Mouse (Mus musculus): ENCODE data around the gene Arf3. TPM values are rescaled to one million over a fixed set of nuclear protein-coding genes. Genes with fewer than 3 reads are reported as not detected.
A peak's percentile ranks its signal among the peaks of the same experiment; 100 is the strongest.

Arf3 gene
- total RNA-seq, 2 experiments from 2014 or later, result 636 TPM

GRCm38 (mm10) chr15:98791221-98791620 is 28.2 kb upstream of the Arf3 start:
- no peak for DNase-seq (ENCODE audit: low spot score in 2 of 2)

GRCm38 (mm10) chr15:98790761-98791160 is 27.7 kb upstream of the Arf3 start:
- no peak for DNase-seq (ENCODE audit: low spot score in 2 of 2)

- peak in 1 of 2 experiments; percentile 45 for DNase-seq (ENCODE audit: low spot score in 2 of 2)
Observed at GRCm38 (mm10) chr15:98789661-98790535, 26.9 kb upstream of the Arf3 start, which contains the start of gene Wnt1. TSS of gene Wnt1 (plus strand) at chr15:98789857.

GRCm38 (mm10) chr15:98788972-98789660 is 26.1 kb upstream of the Arf3 start:
- no peak for DNase-seq (ENCODE audit: low spot score in 2 of 2)

- peak in 1 of 2 experiments; percentile 54 for DNase-seq (ENCODE audit: low spot score in 2 of 2)
Observed at GRCm38 (mm10) chr15:98787930-98788329, 24.9 kb upstream of the Arf3 start.

- DNase-seq (ENCODE audit: low spot score in 2 of 2), result no peak
Observed at GRCm38 (mm10) chr15:98785744-98786143, 22.7 kb upstream of the Arf3 start.

- no peak for DNase-seq (ENCODE audit: low spot score in 2 of 2)
Observed at GRCm38 (mm10) chr15:98781166-98781565, 18.2 kb upstream of the Arf3 start.

- DNase-seq (ENCODE audit: low spot score in 2 of 2), result no peak
Observed at GRCm38 (mm10) chr15:98780573-98780972, 17.6 kb upstream of the Arf3 start.

- no peak for DNase-seq (ENCODE audit: low spot score in 2 of 2)
Observed at GRCm38 (mm10) chr15:98780075-98780474, 17.1 kb upstream of the Arf3 start.

GRCm38 (mm10) chr15:98778806-98779205 is 15.8 kb upstream of the Arf3 start:
- no peak for DNase-seq (ENCODE audit: low spot score in 2 of 2)

- DNase-seq (ENCODE audit: low spot score in 2 of 2), result no peak
Observed at GRCm38 (mm10) chr15:98778191-98778770, 15.3 kb upstream of the Arf3 start.

GRCm38 (mm10) chr15:98777762-98778161 is 14.7 kb upstream of the Arf3 start, which contains the start of gene Wnt10b:
TSS of gene Wnt10b (minus strand) at chr15:98778150.
- no peak for DNase-seq (ENCODE audit: low spot score in 2 of 2)

GRCm38 (mm10) chr15:98777005-98777616 is 14.1 kb upstream of the Arf3 start:
- no peak for DNase-seq (ENCODE audit: low spot score in 2 of 2)

GRCm38 (mm10) chr15:98776280-98777004 is 13.4 kb upstream of the Arf3 start:
- DNase-seq (ENCODE audit: low spot score in 2 of 2), result no peak

GRCm38 (mm10) chr15:98775533-98775932 is 12.5 kb upstream of the Arf3 start:
- no peak for DNase-seq (ENCODE audit: low spot score in 2 of 2)

GRCm38 (mm10) chr15:98774096-98774495 is 11.1 kb upstream of the Arf3 start:
- DNase-seq (ENCODE audit: low spot score in 2 of 2), result no peak

- DNase-seq (ENCODE audit: low spot score in 2 of 2), result no peak
Observed at GRCm38 (mm10) chr15:98772511-98773211, 9.6 kb upstream of the Arf3 start.

GRCm38 (mm10) chr15:98771813-98772425 is 8.9 kb upstream of the Arf3 start:
- no peak for DNase-seq (ENCODE audit: low spot score in 2 of 2)

GRCm38 (mm10) chr15:98768259-98768658 is 5.2 kb upstream of the Arf3 start:
- DNase-seq (ENCODE audit: low spot score in 2 of 2), result no peak

GRCm38 (mm10) chr15:98765929-98766328 is 2.9 kb upstream of the Arf3 start:
- DNase-seq (ENCODE audit: low spot score in 2 of 2), result no peak

Data from layer of hippocampus, postnatal 10 days (tissue).